Mouse (Mus musculus): Measurements from ENCODE around the gene Gad1. TPM values are rescaled to one million over a fixed set of nuclear protein-coding genes. Genes with fewer than 3 reads are reported as not detected.

Gad1 gene
- polyA plus RNA-seq, 2 experiments: 0.02 to 0.03 TPM

GRCm38 (mm10) chr2:70563721-70564645 lies 11.1 kb downstream of the Gad1 start:
- TF ChIP-seq EP300 (IDR thresholded peaks at IDR 0.05; ENCODE audit: low read depth): no peak
- no peak for TF ChIP-seq CTCF (IDR thresholded peaks at IDR 0.05; ENCODE audit: low read depth)
- H3K27me3 ChIP-seq (ENCODE audit: control insufficient read depth, insufficient read depth, low read length): peaks cover 99% of the 10 kb centered on the region
- no peaks in the 10 kb centered on the region for H3K36me3 ChIP-seq (replicated peaks; ENCODE audit: control insufficient read depth, insufficient read depth, low read depth)
- H3K4me1 ChIP-seq (replicated peaks; ENCODE audit: control insufficient read depth in 2 of 2, insufficient read depth in 2 of 2, low read length in 1 of 2): no peaks in the 10 kb centered on the region
- H3K27ac ChIP-seq: no peak overlapping the region
- ATAC-seq (ENCODE audit: insufficient read depth): no peak
- no peak overlapping the region for H3K4me2 ChIP-seq (ENCODE audit: low read depth)
- H3K9ac ChIP-seq (replicated peaks): no peak overlapping the region
- no peak for DNase-seq (ENCODE audit: low read depth in 3 of 3, low spot score in 3 of 3)
- no peaks in the 10 kb centered on the region for H3K9me3 ChIP-seq (ENCODE audit: control insufficient read depth, low read length)
- WGBS (ENCODE audit: insufficient replicate concordance): 2% methylated on average over 38 of the region's 38 CpGs
- H3K4me3 ChIP-seq (ENCODE audit: insufficient read depth in 1 of 2, low read depth in 2 of 2, low read length in 2 of 2): no peak overlapping the region

- no peak for TF ChIP-seq CTCF (IDR thresholded peaks at IDR 0.05; ENCODE audit: low read depth)
- TF ChIP-seq EP300 (IDR thresholded peaks at IDR 0.05; ENCODE audit: low read depth): no peak
- 1% methylated on average over 15 of the region's 15 CpGs for WGBS (ENCODE audit: insufficient replicate concordance)
- no peaks in the 10 kb centered on the region for H3K36me3 ChIP-seq (replicated peaks; ENCODE audit: control insufficient read depth, insufficient read depth, low read depth)
- H3K4me3 ChIP-seq (ENCODE audit: insufficient read depth in 1 of 2, low read depth in 2 of 2, low read length in 2 of 2): no peak overlapping the region
- H3K9me3 ChIP-seq (ENCODE audit: control insufficient read depth, low read length): no peaks in the 10 kb centered on the region
- H3K4me2 ChIP-seq (ENCODE audit: low read depth): no peak overlapping the region
- DNase-seq (ENCODE audit: low read depth in 3 of 3, low spot score in 3 of 3): no peak
- H3K27me3 ChIP-seq (ENCODE audit: control insufficient read depth, insufficient read depth, low read length): peaks cover 99% of the 10 kb centered on the region
- H3K9ac ChIP-seq (replicated peaks): no peak overlapping the region
- ATAC-seq (ENCODE audit: insufficient read depth): no peak
- no peak overlapping the region for H3K27ac ChIP-seq
- H3K4me1 ChIP-seq (replicated peaks; ENCODE audit: control insufficient read depth in 2 of 2, insufficient read depth in 2 of 2, low read length in 1 of 2): no peaks in the 10 kb centered on the region
These were observed 11.9 kb downstream of the Gad1 start for GRCm38 (mm10) chr2:70564646-70565315.

- 4% methylated on average over 30 of the region's 30 CpGs for WGBS (ENCODE audit: insufficient replicate concordance)
- no peak overlapping the region for H3K27ac ChIP-seq
- no peak for TF ChIP-seq CTCF (IDR thresholded peaks at IDR 0.05; ENCODE audit: low read depth)
- no peak for TF ChIP-seq EP300 (IDR thresholded peaks at IDR 0.05; ENCODE audit: low read depth)
- H3K4me2 ChIP-seq (ENCODE audit: low read depth): no peak overlapping the region
- no peak overlapping the region for H3K4me3 ChIP-seq (ENCODE audit: insufficient read depth in 1 of 2, low read depth in 2 of 2, low read length in 2 of 2)
- peaks cover 89% of the 10 kb centered on the region for H3K27me3 ChIP-seq (ENCODE audit: control insufficient read depth, insufficient read depth, low read length)
- ATAC-seq (ENCODE audit: insufficient read depth) (no peak), DNase-seq (ENCODE audit: low read depth in 3 of 3, low spot score in 3 of 3) (no peak)
- no peaks in the 10 kb centered on the region for H3K4me1 ChIP-seq (replicated peaks; ENCODE audit: control insufficient read depth in 2 of 2, insufficient read depth in 2 of 2, low read length in 1 of 2)
- no peaks in the 10 kb centered on the region for H3K36me3 ChIP-seq (replicated peaks; ENCODE audit: control insufficient read depth, insufficient read depth, low read depth)
- H3K9me3 ChIP-seq (ENCODE audit: control insufficient read depth, low read length): no peaks in the 10 kb centered on the region
- no peak overlapping the region for H3K9ac ChIP-seq (replicated peaks)
These were observed 13.1 kb downstream of the Gad1 start for GRCm38 (mm10) chr2:70565651-70566602.

- TF ChIP-seq CTCF (IDR thresholded peaks at IDR 0.05; ENCODE audit: low read depth) (no peak), EP300 (IDR thresholded peaks at IDR 0.05; ENCODE audit: low read depth) (no peak)
- H3K9ac ChIP-seq (replicated peaks): no peak overlapping the region
- WGBS (ENCODE audit: insufficient replicate concordance): 3% methylated on average over 18 of the region's 18 CpGs
- no peaks in the 10 kb centered on the region for H3K4me1 ChIP-seq (replicated peaks; ENCODE audit: control insufficient read depth in 2 of 2, insufficient read depth in 2 of 2, low read length in 1 of 2)
- ATAC-seq (ENCODE audit: insufficient read depth) (no peak), DNase-seq (ENCODE audit: low read depth in 3 of 3, low spot score in 3 of 3) (no peak)
- no peaks in the 10 kb centered on the region for H3K36me3 ChIP-seq (replicated peaks; ENCODE audit: control insufficient read depth, insufficient read depth, low read depth)
- no peak overlapping the region for H3K4me3 ChIP-seq (ENCODE audit: insufficient read depth in 1 of 2, low read depth in 2 of 2, low read length in 2 of 2)
- H3K27me3 ChIP-seq (ENCODE audit: control insufficient read depth, insufficient read depth, low read length): peaks cover 83% of the 10 kb centered on the region
- H3K4me2 ChIP-seq (ENCODE audit: low read depth): no peak overlapping the region
- no peaks in the 10 kb centered on the region for H3K9me3 ChIP-seq (ENCODE audit: control insufficient read depth, low read length)
- H3K27ac ChIP-seq: no peak overlapping the region
These were observed 13.7 kb downstream of the Gad1 start for GRCm38 (mm10) chr2:70566603-70566981.

Data from liver, embryonic 14.5 days (tissue).